Mouse (Mus musculus): ENCODE measurements around the gene Skap1.

The Skap1 gene

GRCm38 (mm10) chr11:96465426-96466056, 1.1 kb downstream of the Skap1 start:
- no peak for DNase-seq (ENCODE audit: low read depth)

- no peak for DNase-seq (ENCODE audit: low read depth)
Observed at GRCm38 (mm10) chr11:96466382-96466781, 2.0 kb downstream of the Skap1 start.

- no peak for DNase-seq (ENCODE audit: low read depth)
Observed at GRCm38 (mm10) chr11:96466987-96467386, 2.6 kb downstream of the Skap1 start.

- no peak for DNase-seq (ENCODE audit: low read depth)
Observed at GRCm38 (mm10) chr11:96468048-96468745, 3.8 kb downstream of the Skap1 start.

- DNase-seq (ENCODE audit: low read depth): no peak
Observed at GRCm38 (mm10) chr11:96482711-96483110, 18.3 kb downstream of the Skap1 start.

- DNase-seq (ENCODE audit: low read depth): no peak
Observed at GRCm38 (mm10) chr11:96483179-96483578, 18.8 kb downstream of the Skap1 start.

- DNase-seq (ENCODE audit: low read depth): no peak
Observed at GRCm38 (mm10) chr11:96498481-96498880, 34.1 kb downstream of the Skap1 start.

GRCm38 (mm10) chr11:96501042-96501441, 36.6 kb downstream of the Skap1 start:
- DNase-seq (ENCODE audit: low read depth): no peak

GRCm38 (mm10) chr11:96502948-96503347, 38.6 kb downstream of the Skap1 start:
- no peak for DNase-seq (ENCODE audit: low read depth)

- no peak for DNase-seq (ENCODE audit: low read depth)
Observed at GRCm38 (mm10) chr11:96504509-96505119, 40.2 kb downstream of the Skap1 start.

- no peak for DNase-seq (ENCODE audit: low read depth)
Observed at GRCm38 (mm10) chr11:96505841-96506240, 41.4 kb downstream of the Skap1 start.

GRCm38 (mm10) chr11:96515164-96515563, 50.8 kb downstream of the Skap1 start:
- no peak for DNase-seq (ENCODE audit: low read depth)

- no peak for DNase-seq (ENCODE audit: low read depth)
Observed at GRCm38 (mm10) chr11:96524541-96524940, 60.1 kb downstream of the Skap1 start.

GRCm38 (mm10) chr11:96526137-96526621, 61.8 kb downstream of the Skap1 start:
- no peak for DNase-seq (ENCODE audit: low read depth)

- DNase-seq (ENCODE audit: low read depth): no peak
Observed at GRCm38 (mm10) chr11:96531757-96532433, 67.5 kb downstream of the Skap1 start.

GRCm38 (mm10) chr11:96534531-96534930, 70.1 kb downstream of the Skap1 start:
- no peak for DNase-seq (ENCODE audit: low read depth)

GRCm38 (mm10) chr11:96536146-96536545, 71.8 kb downstream of the Skap1 start:
- no peak for DNase-seq (ENCODE audit: low read depth)

GRCm38 (mm10) chr11:96542003-96542402, 77.6 kb downstream of the Skap1 start:
- no peak for DNase-seq (ENCODE audit: low read depth)

GRCm38 (mm10) chr11:96542561-96542960, 78.2 kb downstream of the Skap1 start:
- DNase-seq (ENCODE audit: low read depth): no peak

- no peak for DNase-seq (ENCODE audit: low read depth)
Observed at GRCm38 (mm10) chr11:96546428-96546827, 82.0 kb downstream of the Skap1 start.

GRCm38 (mm10) chr11:96550960-96551703, 86.7 kb downstream of the Skap1 start:
- no peak for DNase-seq (ENCODE audit: low read depth)

GRCm38 (mm10) chr11:96553091-96553490, 88.7 kb downstream of the Skap1 start:
- peak; percentile 5 for DNase-seq (ENCODE audit: low read depth)

All from fibroblast of lung, adult 2 months (primary cell).